ENCODE assay signal across 1 mouse cellular context in genomic region chr3:41742278-41742934, GRCm38 (mm10).
A peak's percentile ranks its signal among the peaks of the same experiment; 100 is the strongest.
TF ChIP-seq lines count a peak whose summit lies in the region.

TSS of gene Sclt1 (minus strand) at chr3:41742514.
TSS of gene D3Ertd751e (plus strand) at chr3:41742611.

TF ChIP-seq in CH12.LX, 34 proteins besides CTCF, POLR2A, EP300 and RAD21 (continued from another document):
- TF ChIP-seq BHLHE40 (IDR thresholded peaks at IDR 0.05; ENCODE audit: low read depth, low read length) (no peak; the same call in 1 of the 2 replicates), CHD1 (IDR thresholded peaks at IDR 0.05; ENCODE audit: low read depth, low read length) (no peak), RCOR1 (conservative IDR thresholded peaks at IDR 0.05; ENCODE audit: low read depth, low read length) (no peak), ZMIZ1 (IDR thresholded peaks at IDR 0.05; ENCODE audit: low read depth, low read length) (peak; percentile 74), NRF1 (IDR thresholded peaks at IDR 0.05; ENCODE audit: low read depth, low read length) (peak; percentile 84), PAX5 (IDR thresholded peaks at IDR 0.05; ENCODE audit: low read length) (no peak), TBP (conservative IDR thresholded peaks at IDR 0.05; ENCODE audit: low read depth, low read length) (peak; percentile 59; the same call in 1 of the 2 replicates), NELFE (IDR thresholded peaks at IDR 0.05; ENCODE audit: low read depth, low read length) (peak; percentile 68), ETS1 (conservative IDR thresholded peaks at IDR 0.05; ENCODE audit: low read depth, low read length) (no peak), MAFK (IDR thresholded peaks at IDR 0.05; ENCODE audit: insufficient replicate concordance, low read length) (no peak), CHD2 (IDR thresholded peaks at IDR 0.05; ENCODE audit: low read length) (peak; percentile 56; the same call in 1 of the 2 replicates), ZNF384 (IDR thresholded peaks at IDR 0.05; ENCODE audit: low read depth, low read length) (peak; percentile 78), JUND (conservative IDR thresholded peaks at IDR 0.05; ENCODE audit: low read depth, low read length) (no peak), MYC (IDR thresholded peaks at IDR 0.05; ENCODE audit: low read depth, low read length) (no peak), HCFC1 (IDR thresholded peaks at IDR 0.05; ENCODE audit: low read depth, low read length) (peak; percentile 74), ZKSCAN1 (IDR thresholded peaks at IDR 0.05; ENCODE audit: borderline replicate concordance, low read depth, low read length) (no peak), JUN (IDR thresholded peaks at IDR 0.05; ENCODE audit: insufficient read depth, low read depth, low read length) (no peak)
